Mouse (Mus musculus): ENCODE measurements around the gene Zfp362. TPM values are rescaled to one million over a fixed set of nuclear protein-coding genes. Genes with fewer than 3 reads are reported as not detected.
A peak's percentile ranks its signal among the peaks of the same experiment; 100 is the strongest.

Gene Zfp362
- total and polyA plus RNA-seq, 3 experiments = 11.9 to 18.8 (median 12.8) TPM

DNA sequence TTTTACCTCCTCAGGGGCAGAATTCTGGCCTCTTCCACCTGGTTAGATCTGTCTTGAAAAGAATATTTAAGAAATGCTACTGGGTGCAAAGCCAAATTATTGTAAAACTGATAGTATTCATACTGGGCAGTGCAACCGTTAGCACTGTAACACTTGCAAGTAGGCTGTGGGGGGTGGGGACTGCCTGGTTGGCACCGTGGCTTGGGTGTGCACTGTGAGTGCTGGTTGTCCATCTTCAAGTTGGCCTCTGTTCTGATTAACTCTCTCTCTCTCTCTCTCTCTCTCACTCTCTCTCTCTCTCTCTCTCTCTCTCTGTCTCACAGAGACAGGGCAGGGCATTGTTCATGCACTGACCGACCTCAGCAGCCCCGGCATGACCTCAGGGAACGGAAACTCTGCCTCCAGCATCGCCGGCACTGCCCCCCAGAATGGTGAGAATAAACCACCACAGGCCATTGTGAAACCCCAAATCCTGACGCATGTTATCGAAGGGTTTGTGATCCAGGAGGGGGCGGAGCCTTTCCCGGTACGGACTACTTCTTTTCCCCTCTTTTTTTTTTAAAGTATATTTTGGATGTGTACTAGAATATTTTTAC lies 62.7 kb downstream of the Zfp362 start:
- Histone ChIP-seq H3K4me3 (no peak overlapping the region), H3K36me3 (ENCODE audit: control insufficient read depth, insufficient read depth, low read length) (no peaks in the 10 kb centered on the region), H3K79me2 (replicated peaks; ENCODE audit: control insufficient read depth, insufficient read depth, low read length) (peaks cover 3% of the 10 kb centered on the region; the same call in 1 of the 2 replicates), H3K27me3 (ENCODE audit: control insufficient read depth, insufficient read depth, low read length) (no peaks in the 10 kb centered on the region), H3K4me1 (ENCODE audit: control insufficient read depth, insufficient read depth, low read length) (peaks cover 5% of the 10 kb centered on the region), H3K27ac (no peak overlapping the region), H3K9ac (ENCODE audit: low read depth, low read length) (no peak overlapping the region)
- no peak for DNase-seq
- 50% methylated on average over 12 of the region's 12 CpGs for WGBS
- TF ChIP-seq EP300 (IDR thresholded peaks at IDR 0.05; ENCODE audit: insufficient read depth, low read depth, low read length) (no peak), POLR2A (IDR thresholded peaks at IDR 0.05; ENCODE audit: insufficient read depth, low read depth, low read length) (no peak), CTCF (IDR thresholded peaks at IDR 0.05) (no peak)
- intact Hi-C loops (cut with DNase I) = no loop called here

DNA sequence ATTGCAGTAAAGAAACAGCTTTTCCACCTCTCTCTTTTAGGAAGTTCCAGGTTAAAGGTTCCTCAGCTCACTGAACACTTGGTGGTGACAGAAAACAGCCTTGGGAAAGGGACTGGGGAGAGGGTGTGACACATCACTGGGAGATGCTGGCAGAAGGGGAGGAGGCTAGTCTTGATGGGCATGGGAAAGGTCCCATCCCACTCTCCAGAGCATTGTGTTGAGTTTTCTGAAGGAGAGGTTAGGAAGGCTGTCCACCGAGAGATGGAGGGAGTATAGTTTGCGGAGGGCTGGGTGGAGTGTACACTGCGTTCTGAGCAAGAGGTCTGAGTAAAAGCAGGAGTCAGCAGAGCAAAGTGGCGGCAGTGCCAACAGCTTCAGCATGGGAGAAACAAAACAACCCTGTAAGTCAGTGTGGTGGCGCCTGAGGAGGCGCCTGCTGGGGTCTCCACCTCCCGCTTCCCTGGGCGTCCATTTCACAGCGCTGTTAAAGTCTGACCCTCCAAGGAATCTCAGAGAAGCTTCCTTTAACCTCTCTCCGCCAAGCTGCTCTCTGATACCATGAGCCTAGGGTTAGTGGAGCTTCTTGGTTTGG lies 63.4 kb downstream of the Zfp362 start:
- Histone ChIP-seq H3K79me2 (replicated peaks; ENCODE audit: control insufficient read depth, insufficient read depth, low read length) (peaks cover 3% of the 10 kb centered on the region; the same call in 1 of the 2 replicates), H3K27ac (no peak overlapping the region), H3K4me3 (no peak overlapping the region), H3K9ac (ENCODE audit: low read depth, low read length) (no peak overlapping the region), H3K4me1 (ENCODE audit: control insufficient read depth, insufficient read depth, low read length) (peaks cover 6% of the 10 kb centered on the region), H3K27me3 (ENCODE audit: control insufficient read depth, insufficient read depth, low read length) (no peaks in the 10 kb centered on the region), H3K36me3 (ENCODE audit: control insufficient read depth, insufficient read depth, low read length) (no peaks in the 10 kb centered on the region)
- 74% methylated on average over 10 of the region's 10 CpGs for WGBS
- TF ChIP-seq POLR2A (IDR thresholded peaks at IDR 0.05; ENCODE audit: insufficient read depth, low read depth, low read length) (no peak), CTCF (IDR thresholded peaks at IDR 0.05) (no peak), EP300 (IDR thresholded peaks at IDR 0.05; ENCODE audit: insufficient read depth, low read depth, low read length) (no peak)
- intact Hi-C loops (cut with DNase I) = no loop called here
- no peak for DNase-seq

DNA sequence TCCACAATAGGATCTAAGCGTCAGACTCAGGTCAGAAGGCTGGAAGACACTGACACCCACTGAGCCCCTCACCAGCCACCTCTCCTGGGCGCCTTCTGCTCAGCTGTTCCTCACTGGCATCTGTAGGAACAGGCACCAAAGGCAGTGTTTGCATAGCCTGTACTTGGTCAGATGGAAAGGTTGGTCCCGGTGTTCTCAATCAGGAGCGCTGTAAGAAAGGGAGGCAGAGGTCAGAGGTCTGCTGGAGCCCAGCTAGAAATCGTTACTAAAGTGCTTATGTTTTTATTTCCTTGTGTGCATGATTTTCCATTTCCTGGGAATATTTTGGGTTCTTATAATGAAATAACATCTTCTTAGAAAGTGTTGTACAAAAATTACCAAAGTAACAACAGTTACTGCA lies 63.9 kb downstream of the Zfp362 start:
- WGBS = 53% methylated on average over 5 of the region's 5 CpGs
- peaks cover 3% of the 10 kb centered on the region; the same call in 1 of the 2 replicates for H3K79me2 ChIP-seq (replicated peaks; ENCODE audit: control insufficient read depth, insufficient read depth, low read length)
- H3K4me1 ChIP-seq (ENCODE audit: control insufficient read depth, insufficient read depth, low read length) = peaks cover 11% of the 10 kb centered on the region
- H3K36me3 ChIP-seq (ENCODE audit: control insufficient read depth, insufficient read depth, low read length) = no peaks in the 10 kb centered on the region
- H3K9ac ChIP-seq (ENCODE audit: low read depth, low read length) = no peak overlapping the region
- DNase-seq = no peak
- no peak overlapping the region for H3K27ac ChIP-seq
- H3K4me3 ChIP-seq = no peak overlapping the region
- H3K27me3 ChIP-seq (ENCODE audit: control insufficient read depth, insufficient read depth, low read length) = no peaks in the 10 kb centered on the region
- no peak for TF ChIP-seq EP300 (IDR thresholded peaks at IDR 0.05; ENCODE audit: insufficient read depth, low read depth, low read length)
- TF ChIP-seq POLR2A (IDR thresholded peaks at IDR 0.05; ENCODE audit: insufficient read depth, low read depth, low read length) = no peak
- no peak for TF ChIP-seq CTCF (IDR thresholded peaks at IDR 0.05)
- intact Hi-C loops (cut with DNase I) = no loop called here

DNA sequence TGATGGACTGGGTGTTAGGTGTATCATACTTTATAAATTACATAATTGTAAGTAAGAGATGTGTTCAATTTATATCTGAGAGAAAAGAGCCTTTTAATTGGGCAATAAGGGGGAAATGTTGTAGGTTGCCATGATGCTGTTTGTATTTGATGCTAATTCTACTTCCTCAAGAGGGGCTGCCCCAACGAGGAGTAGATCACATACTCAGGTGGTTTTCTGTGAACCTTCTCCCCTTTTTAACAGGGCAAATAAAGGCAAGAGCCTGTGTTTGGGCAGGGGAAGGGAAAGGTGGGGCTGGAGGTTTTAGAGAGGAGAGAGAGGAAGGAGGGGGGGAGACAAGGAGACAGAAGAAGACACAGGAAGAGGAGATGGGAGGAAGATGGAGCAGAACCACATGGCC lies 65.0 kb downstream of the Zfp362 start:
- no peak for TF ChIP-seq EP300 (IDR thresholded peaks at IDR 0.05; ENCODE audit: insufficient read depth, low read depth, low read length)
- TF ChIP-seq CTCF (IDR thresholded peaks at IDR 0.05) = no peak
- Histone ChIP-seq H3K36me3 (ENCODE audit: control insufficient read depth, insufficient read depth, low read length) (peaks cover 2% of the 10 kb centered on the region; the same call in 1 of the 2 replicates), H3K4me1 (ENCODE audit: control insufficient read depth, insufficient read depth, low read length) (peaks cover 16% of the 10 kb centered on the region), H3K79me2 (replicated peaks; ENCODE audit: control insufficient read depth, insufficient read depth, low read length) (peaks cover 3% of the 10 kb centered on the region), H3K27ac (no peak overlapping the region), H3K27me3 (ENCODE audit: control insufficient read depth, insufficient read depth, low read length) (no peaks in the 10 kb centered on the region), H3K4me3 (no peak overlapping the region), H3K9ac (ENCODE audit: low read depth, low read length) (no peak overlapping the region)
- intact Hi-C loops (cut with DNase I) = no loop called here
- no peak for DNase-seq
- WGBS = 44% methylated on average over 1 of the region's 1 CpGs

DNA sequence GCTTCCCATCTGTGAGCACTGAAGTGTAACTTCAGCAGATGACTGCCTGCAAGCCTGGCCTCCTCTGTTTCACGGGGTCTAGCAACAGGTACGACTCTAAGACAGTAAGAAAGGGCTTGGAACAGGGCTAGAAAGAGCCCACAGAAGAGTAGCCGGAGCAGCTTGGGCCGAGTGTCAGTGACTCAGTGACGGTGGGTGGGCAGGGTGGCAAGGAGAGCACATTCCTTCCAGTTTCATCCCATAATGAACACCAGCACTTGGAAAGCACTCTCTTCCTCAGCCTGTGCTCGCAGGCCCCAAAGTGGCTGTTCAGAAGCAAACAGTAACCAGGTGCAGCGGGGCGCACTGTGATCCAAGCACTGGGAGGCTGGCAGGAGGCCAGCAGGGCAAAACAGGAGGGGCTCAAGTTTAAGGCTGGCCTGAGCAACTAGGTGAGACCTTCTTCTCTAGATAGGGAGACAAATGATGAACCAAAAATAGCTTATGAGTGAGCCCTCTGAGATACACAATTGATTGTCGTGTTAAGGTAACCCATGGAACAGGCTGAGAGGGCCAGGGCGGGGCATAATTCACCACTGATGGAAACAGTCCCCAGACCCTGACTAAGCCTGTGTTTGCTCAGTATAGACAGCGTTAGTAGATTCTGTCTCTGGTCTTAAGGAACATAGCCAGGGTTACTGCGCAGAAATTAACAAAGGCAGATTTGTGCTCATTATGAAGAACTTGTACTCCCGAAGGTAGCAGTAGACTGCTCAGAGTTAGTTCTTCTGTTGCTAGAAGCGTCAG lies 67.8 kb downstream of the Zfp362 start:
- Histone ChIP-seq H3K27me3 (ENCODE audit: control insufficient read depth, insufficient read depth, low read length) (no peaks in the 10 kb centered on the region), H3K4me1 (ENCODE audit: control insufficient read depth, insufficient read depth, low read length) (peaks cover 35% of the 10 kb centered on the region), H3K4me3 (no peak overlapping the region), H3K36me3 (ENCODE audit: control insufficient read depth, insufficient read depth, low read length) (peaks cover 7% of the 10 kb centered on the region), H3K27ac (no peak overlapping the region), H3K79me2 (replicated peaks; ENCODE audit: control insufficient read depth, insufficient read depth, low read length) (peaks cover 7% of the 10 kb centered on the region), H3K9ac (ENCODE audit: low read depth, low read length) (no peak overlapping the region)
- intact Hi-C loops (cut with DNase I) = no loop called here
- no peak for DNase-seq
- no peak for TF ChIP-seq POLR2A (IDR thresholded peaks at IDR 0.05; ENCODE audit: insufficient read depth, low read depth, low read length)
- TF ChIP-seq EP300 (IDR thresholded peaks at IDR 0.05; ENCODE audit: insufficient read depth, low read depth, low read length) = no peak
- 62% methylated on average over 14 of the region's 14 CpGs for WGBS

DNA sequence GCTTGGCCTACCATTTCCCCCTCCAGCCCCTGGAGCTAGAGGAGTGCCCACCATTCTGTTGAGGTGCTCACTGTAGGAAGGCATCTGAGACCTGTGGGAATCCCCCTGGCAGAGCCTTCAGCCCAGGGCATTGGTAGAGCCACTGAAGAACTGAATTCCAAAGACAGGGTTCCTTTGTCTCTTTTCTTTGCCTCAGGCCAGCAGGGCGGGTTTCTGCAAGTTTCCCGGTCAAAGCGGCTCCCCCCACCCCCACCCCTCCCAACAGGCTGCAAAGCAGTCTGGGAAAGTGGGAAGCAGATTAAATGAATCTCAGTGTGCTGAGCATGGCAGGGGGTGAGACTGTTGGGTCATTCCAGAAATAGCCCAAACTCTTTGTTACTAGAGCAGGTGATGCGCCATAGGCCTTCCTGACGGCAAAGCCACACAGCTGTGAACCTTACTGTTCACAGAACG lies 68.7 kb downstream of the Zfp362 start:
- H3K4me3 ChIP-seq = no peak overlapping the region
- intact Hi-C loops (cut with DNase I) = no loop called here
- H3K36me3 ChIP-seq (ENCODE audit: control insufficient read depth, insufficient read depth, low read length) = peaks cover 10% of the 10 kb centered on the region
- peaks cover 7% of the 10 kb centered on the region for H3K79me2 ChIP-seq (replicated peaks; ENCODE audit: control insufficient read depth, insufficient read depth, low read length)
- no peaks in the 10 kb centered on the region for H3K27me3 ChIP-seq (ENCODE audit: control insufficient read depth, insufficient read depth, low read length)
- TF ChIP-seq POLR2A (IDR thresholded peaks at IDR 0.05; ENCODE audit: insufficient read depth, low read depth, low read length) (no peak), EP300 (IDR thresholded peaks at IDR 0.05; ENCODE audit: insufficient read depth, low read depth, low read length) (no peak), CTCF (IDR thresholded peaks at IDR 0.05) (no peak)
- H3K27ac ChIP-seq = peak overlapping the region; percentile 39; the same call in 1 of the 2 replicates
- H3K4me1 ChIP-seq (ENCODE audit: control insufficient read depth, insufficient read depth, low read length) = peaks cover 36% of the 10 kb centered on the region
- no peak overlapping the region for H3K9ac ChIP-seq (ENCODE audit: low read depth, low read length)
- no peak for DNase-seq
- WGBS = 17% methylated on average over 6 of the region's 6 CpGs
